Mouse (Mus musculus) heart, adult 2 months (tissue): ENCODE data around the gene Tmem63a.

Experiments used
- CTCF ChIP-seq: fragments of 200-600 bp; IDR thresholded peaks from 2 replicates; pipeline ENCODE4 v1.8.1; 2022; ENCODE audit warnings: antibody characterized with exemption, mild to moderate bottlenecking, moderate library complexity
- POLR2A ChIP-seq: fragments of 200-500 bp; IDR thresholded peaks from 2 replicates; pipeline ENCODE4 v1.6.1; 2011; ENCODE audit warnings: mild to moderate bottlenecking, low read depth, low read length, control low read depth; ENCODE audit not compliant: insufficient read depth

DNA sequence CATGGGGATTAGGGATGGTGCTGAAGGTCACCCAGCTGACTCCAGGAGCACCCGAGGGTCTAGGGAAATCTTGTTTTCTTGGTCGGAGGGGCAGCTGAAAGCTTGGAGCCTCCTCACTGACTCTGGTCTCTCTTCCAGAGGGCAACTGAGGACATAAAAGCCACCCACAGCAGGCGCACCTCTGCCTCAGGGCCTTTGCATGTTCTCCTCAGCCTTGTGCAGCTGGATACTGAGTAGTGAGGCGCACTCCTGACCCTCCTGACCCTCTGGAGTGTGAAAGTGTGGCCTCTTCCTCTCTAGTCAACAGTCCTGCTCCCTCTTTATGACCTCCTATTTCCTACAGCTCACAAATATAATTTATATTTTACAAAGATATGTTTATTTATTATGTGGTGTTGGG, 73.9 kb downstream of the Tmem63a start:
- TF ChIP-seq CTCF (no peak), POLR2A (no peak)
